In the genomic region with DNA sequence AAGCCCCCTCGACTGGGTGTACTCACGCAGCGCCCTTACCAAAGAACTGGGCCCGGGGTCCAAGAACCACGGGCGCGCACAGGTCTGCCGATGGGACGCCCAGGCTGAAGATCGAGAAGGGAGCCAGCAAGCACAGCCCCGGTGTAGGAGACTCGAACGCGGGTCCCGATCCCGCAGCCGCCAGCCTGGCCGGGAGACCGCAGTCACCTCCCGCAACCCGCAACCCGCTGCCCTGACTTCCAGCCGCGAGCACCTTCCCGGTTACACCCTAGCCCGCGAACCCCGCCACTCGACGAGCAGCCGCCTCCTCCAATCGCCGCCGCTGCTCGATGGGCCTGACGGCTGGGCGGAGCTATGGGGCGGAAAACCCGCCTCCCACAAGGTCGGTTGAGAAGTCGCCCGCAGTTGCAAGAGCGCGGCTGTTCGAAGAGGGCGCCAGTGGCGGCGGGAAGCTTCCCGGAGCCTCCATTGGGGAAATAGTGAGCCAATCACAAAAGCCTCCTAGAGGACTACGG, we compare ENCODE assay signal across 8 mouse cellular contexts. TPM values are rescaled to one million over a fixed set of nuclear protein-coding genes. Genes with fewer than 3 reads are reported as not detected.
DNase-seq lines count a peak whose midpoint lies in the region; ATAC-seq lines count a peak whose summit lies in the region.

A gene (minus strand): TSS at position 277 of the 515 bp plus-strand sequence.

- peaks cover 11% of the 10 kb centered on the region for H3K4me1 ChIP-seq in hindbrain, embryonic 16.5 days (ENCODE audit: control insufficient read depth, insufficient read depth, low read depth, low read length)

- H3K4me2 ChIP-seq in hindbrain, embryonic 16.5 days (ENCODE audit: low read length) = peak within 1 kb of the TSS; percentile 76

- peak within 1 kb of the TSS; percentile 93 for H3K4me3 ChIP-seq in hindbrain, embryonic 16.5 days (ENCODE audit: low read length)
- H3K4me3 ChIP-seq in macrophage (ENCODE audit: inconsistent target) = peak within 1 kb of the TSS; percentile 67

- under 1% methylated on average over 50 of the region's 50 CpGs for WGBS in hindbrain, embryonic 16.5 days
- WGBS in macrophage (ENCODE audit: missing documents) = under 1% methylated on average over 50 of the region's 50 CpGs

- DNase-seq in WW6 (ENCODE audit: low read depth, low spot score) = peak; percentile 84
- peak; percentile 94 to 96 for DNase-seq in cerebellum, postnatal 4 days (ENCODE audit: low spot score in 2 of 2)
- DNase-seq in gastrocnemius, adult 18-20 months (ENCODE audit: low spot score) = peak; percentile 98
- DNase-seq in left cerebral cortex, adult 18-20 months (ENCODE audit: low spot score in 2 of 2) = peak; percentile 96 to 98
- peak; percentile 99 for DNase-seq in right cerebral cortex, adult 18-20 months
- peak; percentile 92 for DNase-seq in urinary bladder, postnatal 10 days (ENCODE audit: low spot score)

- H3K9me3 ChIP-seq in hindbrain, embryonic 16.5 days (ENCODE audit: control insufficient read depth, low read length) = no peaks in the 10 kb centered on the region

- no peaks in the 10 kb centered on the region for H3K27me3 ChIP-seq in hindbrain, embryonic 16.5 days (replicated peaks; ENCODE audit: control insufficient read depth, insufficient read depth, low read length)

- ATAC-seq in hindbrain, embryonic 16.5 days = peak; percentile 100

- peak within 1 kb of the TSS; percentile 77 for H3K9ac ChIP-seq in hindbrain, embryonic 16.5 days (ENCODE audit: low read depth, low read length)

- peak within 1 kb of the TSS; percentile 44; the same call in 1 of the 2 replicates for H3K27ac ChIP-seq in hindbrain, embryonic 16.5 days (ENCODE audit: low read depth, low read length)
- H3K27ac ChIP-seq in macrophage = peak within 1 kb of the TSS; percentile 14; the same call in 1 of the 2 replicates

- peaks cover 46% of the 10 kb centered on the region for H3K79me2 ChIP-seq in macrophage (ENCODE audit: inconsistent target)

- H3K36me3 ChIP-seq in hindbrain, embryonic 16.5 days (ENCODE audit: control insufficient read depth, insufficient read depth, low read length) = no peaks in the 10 kb centered on the region
- peaks cover 4% of the 10 kb centered on the region for H3K36me3 ChIP-seq in macrophage (ENCODE audit: inconsistent target)

RNA-seq across cellular contexts. Expression of the gene that starts here (rescaled TPM):
- under 1 TPM; 0.83 to 0.91 TPM for total RNA-seq in gastrocnemius, adult 18-20 months (2021)
- polyA plus RNA-seq in hindbrain, embryonic 16.5 days (2015; fragmentation: Nextera tagmentation; extraction: Ambion mirVana) = 2.4 and 3.0 TPM in 2 replicates
- total RNA-seq in left cerebral cortex, adult 18-20 months (2021) = 1 to 10 TPM; 2.6 TPM
- 10 to 100 TPM in 22 of 26 experiments, 1 to 10 TPM in 4; 6.2 to 38.8 (median 22.4) TPM for total RNA-seq in macrophage (2018; cell fraction: chromatin; rRNA removed)
- 1 to 10 TPM; 1.0 to 3.2 (median 2.6) TPM for total RNA-seq in macrophage (2018; cell fraction: cytosol; rRNA removed)
- total RNA-seq in macrophage (2018; cell fraction: nucleus; rRNA removed) = 10 to 100 TPM in 16 of 26 experiments, 1 to 10 TPM in 10; 2.9 to 23.0 (median 10.7) TPM
- 2.2 to 3.1 TPM (median 2.4 TPM) in 3 replicates for polyA plus RNA-seq in macrophage (2018)

Comparison
In these comparisons a context has a peak if more than half of its experiments do, and no peak if none do; other contexts are left out.
1. Peak in every context shown above with its lines: DNase-seq, ATAC-seq, H3K4me3 ChIP-seq and H3K27ac ChIP-seq.
2. Peak in DNase-seq in gastrocnemius, adult 18-20 months; RNA of the gene not detected or under 1 TPM.